14 mouse cellular contexts compared by ENCODE assay signal in the genomic region with DNA sequence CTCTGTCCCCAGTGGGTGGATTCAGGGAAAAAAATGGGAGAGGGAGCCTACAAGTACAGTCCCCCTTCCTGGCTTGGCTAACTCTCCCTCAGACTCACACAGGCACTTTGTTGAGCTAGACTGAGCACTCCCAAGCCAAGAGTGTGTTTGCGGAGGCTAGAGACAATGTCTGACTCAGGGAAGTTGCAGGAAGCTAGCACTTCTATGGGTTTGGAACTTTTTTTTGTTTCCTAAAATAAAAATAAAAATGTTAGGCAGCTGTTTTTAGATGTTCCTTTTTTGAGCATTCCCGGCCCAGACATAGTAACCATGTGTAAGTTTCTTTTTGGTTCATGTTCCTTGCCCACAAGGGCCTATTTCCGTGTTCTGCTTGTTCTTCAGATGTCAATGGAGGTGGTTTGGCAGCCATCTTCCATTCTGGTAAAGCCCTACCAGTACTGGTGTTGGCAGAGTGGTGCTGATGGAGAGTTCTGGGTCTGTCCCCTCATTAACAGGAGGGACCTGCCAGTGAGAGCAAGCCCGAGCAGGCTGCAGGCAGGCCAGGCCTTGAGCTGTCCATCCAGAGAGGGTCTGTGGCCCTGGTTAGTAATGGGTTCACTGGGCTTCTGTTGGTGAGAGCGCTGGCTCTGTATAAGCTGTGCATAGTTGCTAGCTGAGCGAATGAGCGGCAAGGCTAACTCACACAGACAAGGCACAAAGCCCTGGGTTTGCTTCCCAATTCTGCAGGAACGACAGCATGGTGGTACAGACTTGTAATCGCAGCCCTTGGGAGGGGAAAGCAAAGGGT.
DNase-seq lines count a peak whose midpoint lies in the region; ATAC-seq and TF ChIP-seq lines count a peak whose summit lies in the region.
"Had no signal": no experiment of that assay in that cellular context is flagged by ENCODE, and none has a peak within 500 bp of the region (broad histone marks: within the 10 kb centered on the region; RNA-seq: fewer than 3 reads in every experiment).

No protein-coding gene starts in this region.

- peaks cover 4% of the 10 kb centered on the region for H3K4me1 ChIP-seq in bone marrow, adult 2 months (ENCODE audit: control insufficient read depth, insufficient read depth, low read length)
- H3K4me1 ChIP-seq in forebrain, embryonic 14.5 days (ENCODE audit: control insufficient read depth, insufficient read depth, low read length) = peaks cover 43% of the 10 kb centered on the region

- no peaks in the 10 kb centered on the region for H3K9me3 ChIP-seq in forebrain, embryonic 14.5 days (replicated peaks; ENCODE audit: control insufficient read depth, low read length)
- H3K9me3 ChIP-seq: limb, embryonic 13.5 days; neural tube, embryonic 15.5 days had no signal

- H3K27ac ChIP-seq in gastrocnemius, adult 2 months = 0 out of 2 replicates have a peak overlapping the region, but pooled peaks have one; percentile 28
- H3K27ac ChIP-seq in layer of hippocampus, adult 2 months = peak overlapping the region; percentile 37
- peak overlapping the region; percentile 44; the same call in 1 of the 2 replicates for H3K27ac ChIP-seq in bone marrow, adult 2 months (ENCODE audit: control insufficient read depth, insufficient read depth, low read depth, low read length, poor library complexity)
- peak overlapping the region; percentile 59; the same call in 1 of the 2 replicates for H3K27ac ChIP-seq in forebrain, embryonic 14.5 days (ENCODE audit: low read depth, low read length)
- H3K27ac ChIP-seq: limb, embryonic 13.5 days had no signal

- 62% methylated on average over 9 of the region's 9 CpGs for WGBS in bone marrow, adult 2 months
- WGBS in forebrain, embryonic 14.5 days = 79% methylated on average over 9 of the region's 9 CpGs

- H3K9ac ChIP-seq in forebrain, embryonic 14.5 days (ENCODE audit: low read length) = no peak overlapping the region
- H3K9ac ChIP-seq: limb, embryonic 13.5 days; lung, embryonic 14.5 days; neural tube, embryonic 15.5 days had no signal

- DNase-seq in gastrocnemius, adult 2 months = no peak
- DNase-seq in gastrocnemius, adult 18-20 months (ENCODE audit: low spot score) = no peak
- no peak for DNase-seq in layer of hippocampus, adult 2 months (ENCODE audit: low spot score in 2 of 2)
- no peak for DNase-seq in layer of hippocampus, adult 11-12 months (ENCODE audit: low spot score)
- no peak for DNase-seq in forebrain, embryonic 14.5 days (ENCODE audit: low spot score)
- no peak for DNase-seq in thymus, postnatal 25 days
- DNase-seq: cerebellum, postnatal 36 days; lung, embryonic 14.5 days; midbrain, embryonic 14.5 days had no signal

- no peak overlapping the region for H3K4me2 ChIP-seq in forebrain, embryonic 14.5 days (ENCODE audit: low read length)
- H3K4me2 ChIP-seq: limb, embryonic 13.5 days; lung, embryonic 14.5 days; neural tube, embryonic 15.5 days had no signal

- H3K4me3 ChIP-seq in gastrocnemius, adult 2 months = no peak overlapping the region
- no peak overlapping the region for H3K4me3 ChIP-seq in layer of hippocampus, adult 2 months
- no peak overlapping the region for H3K4me3 ChIP-seq in bone marrow, adult 2 months (replicated peaks; ENCODE audit: control insufficient read depth, low read depth, low read length)
- H3K4me3 ChIP-seq in forebrain, embryonic 14.5 days (ENCODE audit: low read depth, low read length) = no peak overlapping the region
- H3K4me3 ChIP-seq: limb, embryonic 13.5 days; neural tube, embryonic 15.5 days had no signal

- no peaks in the 10 kb centered on the region for H3K36me3 ChIP-seq in forebrain, embryonic 14.5 days (ENCODE audit: control insufficient read depth, insufficient read depth, low read length)
- H3K36me3 ChIP-seq: limb, embryonic 13.5 days; neural tube, embryonic 15.5 days had no signal

- TF ChIP-seq CTCF in gastrocnemius, adult 2 months (IDR thresholded peaks at IDR 0.05) = no peak
- no peak for TF ChIP-seq CTCF in layer of hippocampus, adult 2 months (conservative IDR thresholded peaks at IDR 0.05)
- no peak for TF ChIP-seq CTCF in bone marrow, adult 2 months (IDR thresholded peaks at IDR 0.05; ENCODE audit: control insufficient read depth, insufficient read depth, low read length)

- H3K27me3 ChIP-seq in forebrain, embryonic 14.5 days (replicated peaks; ENCODE audit: control insufficient read depth, insufficient read depth, low read length) = no peaks in the 10 kb centered on the region
- H3K27me3 ChIP-seq: neural tube, embryonic 15.5 days had no signal

- intact Hi-C loops in gastrocnemius, adult 2 months (cut with DNase I) = loop anchor here (5.0 kb wide), 1 partner anchor 114 kb away; the partner anchor contains the start of gene Chst11

- TF ChIP-seq POLR2A in bone marrow, adult 2 months (IDR thresholded peaks at IDR 0.05; ENCODE audit: borderline replicate concordance, control insufficient read depth, low read depth, low read length) = no peak

- ATAC-seq in forebrain, embryonic 14.5 days = no peak
- ATAC-seq in erythroblast, adult 5-6 weeks (replicated peaks; ENCODE audit: low FRiP score, poor library complexity, severe bottlenecking) = no peak
- ATAC-seq: inflammation-experienced regulatory T-cells, adult 6 months had no signal
